Mouse (Mus musculus) bone marrow macrophage, adult 2 months (primary cell): ENCODE data around the gene Tcfl5.

Experiments
- CTCF ChIP-seq: IDR thresholded peaks from 2 replicates; pipeline ENCODE4 v1.5.1; 2012; ENCODE audit warnings: low read depth, mild to moderate bottlenecking, low read length, moderate library complexity
- POLR2A ChIP-seq: IDR thresholded peaks from 2 replicates; pipeline ENCODE4 v1.6.1; 2012; ENCODE audit warnings: mild to moderate bottlenecking, low read depth, low read length, borderline replicate concordance

GRCm38 (mm10) chr2:180676706-180677105 is 34.2 kb upstream of the Tcfl5 start:
- no peak for TF ChIP-seq CTCF
- TF ChIP-seq POLR2A: no peak
